Mouse (Mus musculus): ENCODE data around the gene Tap1. TPM values are rescaled to one million over a fixed set of nuclear protein-coding genes. Genes with fewer than 3 reads are reported as not detected.

The Tap1 gene
- polyA plus RNA-seq, 1 experiment from 2014 or later: 2.2 TPM

- ATAC-seq (ENCODE audit: low FRiP score): no peak
- Histone ChIP-seq H3K4me3 (replicated peaks; ENCODE audit: low read length) (no peak overlapping the region), H3K4me2 (replicated peaks) (no peak overlapping the region), H3K36me3 (replicated peaks; ENCODE audit: control insufficient read depth, insufficient read depth) (no peaks in the 10 kb centered on the region), H3K27me3 (ENCODE audit: control insufficient read depth, insufficient read depth, low read length) (peaks cover 45% of the 10 kb centered on the region), H3K4me1 (replicated peaks; ENCODE audit: control insufficient read depth, insufficient read depth, low read length) (0 out of 2 replicates have a peak, but pooled peaks cover 3% of the 10 kb centered on the region), H3K27ac (no peak overlapping the region), H3K9me3 (ENCODE audit: control insufficient read depth, low read length) (no peaks in the 10 kb centered on the region), H3K9ac (no peak overlapping the region)
- DNase-seq (ENCODE audit: low spot score): no peak
- 92% methylated on average over 5 of the region's 5 CpGs for WGBS
These were observed 19.4 kb downstream of the Tap1 start for GRCm38 (mm10) chr17:34206731-34207130.

- 67% methylated on average over 3 of the region's 3 CpGs for WGBS
- no peak for ATAC-seq (ENCODE audit: low FRiP score)
These were observed 20.1 kb downstream of the Tap1 start for GRCm38 (mm10) chr17:34207456-34207855.

GRCm38 (mm10) chr17:34207866-34208265 lies 20.5 kb downstream of the Tap1 start:
- H3K4me2 ChIP-seq (replicated peaks): no peak overlapping the region
- H3K4me1 ChIP-seq (replicated peaks; ENCODE audit: control insufficient read depth, insufficient read depth, low read length): 0 out of 2 replicates have a peak, but pooled peaks cover 3% of the 10 kb centered on the region
- no peak overlapping the region for H3K27ac ChIP-seq
- ATAC-seq (ENCODE audit: low FRiP score): no peak
- no peaks in the 10 kb centered on the region for H3K36me3 ChIP-seq (replicated peaks; ENCODE audit: control insufficient read depth, insufficient read depth)
- peaks cover 56% of the 10 kb centered on the region for H3K27me3 ChIP-seq (ENCODE audit: control insufficient read depth, insufficient read depth, low read length)
- no peaks in the 10 kb centered on the region for H3K9me3 ChIP-seq (ENCODE audit: control insufficient read depth, low read length)
- 96% methylated on average over 9 of the region's 9 CpGs for WGBS
- no peak for DNase-seq (ENCODE audit: low spot score)
- H3K9ac ChIP-seq: no peak overlapping the region
- no peak overlapping the region for H3K4me3 ChIP-seq (replicated peaks; ENCODE audit: low read length)

More at GRCm38 (mm10) chr17:34207456-34207855, 20.1 kb downstream of the Tap1 start:
- H3K27ac ChIP-seq: no peak overlapping the region
- H3K4me2 ChIP-seq (replicated peaks): no peak overlapping the region
- H3K9ac ChIP-seq: no peak overlapping the region
- no peak for DNase-seq (ENCODE audit: low spot score)
- H3K4me1 ChIP-seq (replicated peaks; ENCODE audit: control insufficient read depth, insufficient read depth, low read length): 0 out of 2 replicates have a peak, but pooled peaks cover 3% of the 10 kb centered on the region
- no peak overlapping the region for H3K4me3 ChIP-seq (replicated peaks; ENCODE audit: low read length)
- H3K36me3 ChIP-seq (replicated peaks; ENCODE audit: control insufficient read depth, insufficient read depth): no peaks in the 10 kb centered on the region
- H3K27me3 ChIP-seq (ENCODE audit: control insufficient read depth, insufficient read depth, low read length): peaks cover 52% of the 10 kb centered on the region
- H3K9me3 ChIP-seq (ENCODE audit: control insufficient read depth, low read length): no peaks in the 10 kb centered on the region

GRCm38 (mm10) chr17:34208421-34208820 lies 21.1 kb downstream of the Tap1 start:
- H3K9me3 ChIP-seq (ENCODE audit: control insufficient read depth, low read length): no peaks in the 10 kb centered on the region
- no peaks in the 10 kb centered on the region for H3K36me3 ChIP-seq (replicated peaks; ENCODE audit: control insufficient read depth, insufficient read depth)
- H3K4me3 ChIP-seq (replicated peaks; ENCODE audit: low read length): no peak overlapping the region
- no peak overlapping the region for H3K27ac ChIP-seq
- ATAC-seq (ENCODE audit: low FRiP score) (no peak), DNase-seq (ENCODE audit: low spot score) (no peak)
- H3K4me2 ChIP-seq (replicated peaks): no peak overlapping the region
- 33% methylated on average over 10 of the region's 10 CpGs for WGBS
- H3K27me3 ChIP-seq (ENCODE audit: control insufficient read depth, insufficient read depth, low read length): peaks cover 56% of the 10 kb centered on the region
- 0 out of 2 replicates have a peak, but pooled peaks cover 3% of the 10 kb centered on the region for H3K4me1 ChIP-seq (replicated peaks; ENCODE audit: control insufficient read depth, insufficient read depth, low read length)
- H3K9ac ChIP-seq: no peak overlapping the region

GRCm38 (mm10) chr17:34209680-34210079 lies 22.3 kb downstream of the Tap1 start:
- no peak overlapping the region for H3K9ac ChIP-seq
- 51% methylated on average over 3 of the region's 3 CpGs for WGBS
- H3K4me2 ChIP-seq (replicated peaks): no peak overlapping the region
- H3K4me3 ChIP-seq (replicated peaks; ENCODE audit: low read length): no peak overlapping the region
- ATAC-seq (ENCODE audit: low FRiP score): no peak
- peaks cover 61% of the 10 kb centered on the region for H3K27me3 ChIP-seq (ENCODE audit: control insufficient read depth, insufficient read depth, low read length)
- H3K9me3 ChIP-seq (ENCODE audit: control insufficient read depth, low read length): no peaks in the 10 kb centered on the region
- DNase-seq (ENCODE audit: low spot score): no peak
- H3K36me3 ChIP-seq (replicated peaks; ENCODE audit: control insufficient read depth, insufficient read depth): no peaks in the 10 kb centered on the region
- H3K4me1 ChIP-seq (replicated peaks; ENCODE audit: control insufficient read depth, insufficient read depth, low read length): no peaks in the 10 kb centered on the region
- no peak overlapping the region for H3K27ac ChIP-seq

DNA sequence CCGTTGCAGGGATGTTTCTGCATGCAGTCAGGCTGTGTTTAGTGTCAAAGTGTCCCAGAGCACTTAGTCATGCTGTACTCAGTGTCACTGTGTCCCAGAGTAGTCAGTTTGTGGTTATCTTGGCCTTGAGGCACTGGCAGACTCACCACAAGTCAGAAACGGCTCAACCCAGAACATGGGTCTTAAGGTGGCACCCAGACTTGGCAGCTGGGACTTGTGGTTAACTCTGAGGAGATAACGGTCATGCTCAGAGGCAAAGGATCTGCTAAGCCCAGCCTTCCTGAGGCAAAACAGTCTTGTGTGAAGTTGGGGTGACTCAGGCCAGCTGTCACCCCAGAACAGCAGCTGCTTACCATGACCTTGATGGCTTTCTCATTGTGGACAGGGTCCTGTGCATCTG lies 23.2 kb downstream of the Tap1 start:
- 77% methylated on average over 3 of the region's 3 CpGs for WGBS
- ATAC-seq (ENCODE audit: low FRiP score): no peak
- peaks cover 60% of the 10 kb centered on the region for H3K27me3 ChIP-seq (ENCODE audit: control insufficient read depth, insufficient read depth, low read length)
- H3K9me3 ChIP-seq (ENCODE audit: control insufficient read depth, low read length): no peaks in the 10 kb centered on the region
- H3K36me3 ChIP-seq (replicated peaks; ENCODE audit: control insufficient read depth, insufficient read depth): no peaks in the 10 kb centered on the region
- no peak overlapping the region for H3K4me2 ChIP-seq (replicated peaks)
- no peak overlapping the region for H3K9ac ChIP-seq
- H3K27ac ChIP-seq: no peak overlapping the region
- DNase-seq (ENCODE audit: low spot score): no peak
- H3K4me1 ChIP-seq (replicated peaks; ENCODE audit: control insufficient read depth, insufficient read depth, low read length): no peaks in the 10 kb centered on the region
- H3K4me3 ChIP-seq (replicated peaks; ENCODE audit: low read length): no peak overlapping the region

- H3K27me3 ChIP-seq (ENCODE audit: control insufficient read depth, insufficient read depth, low read length): peaks cover 54% of the 10 kb centered on the region
- no peaks in the 10 kb centered on the region for H3K36me3 ChIP-seq (replicated peaks; ENCODE audit: control insufficient read depth, insufficient read depth)
- 18% methylated on average over 23 of the region's 23 CpGs for WGBS
- no peak overlapping the region; the same call in 1 of the 2 replicates for H3K4me2 ChIP-seq (replicated peaks)
- ATAC-seq (ENCODE audit: low FRiP score): no peak
- no peak overlapping the region for H3K27ac ChIP-seq
- H3K9me3 ChIP-seq (ENCODE audit: control insufficient read depth, low read length): no peaks in the 10 kb centered on the region
- no peak for DNase-seq (ENCODE audit: low spot score)
- H3K4me1 ChIP-seq (replicated peaks; ENCODE audit: control insufficient read depth, insufficient read depth, low read length): no peaks in the 10 kb centered on the region
- 0 out of 2 replicates have a peak overlapping the region, but pooled peaks have one; percentile 11 for H3K9ac ChIP-seq
- H3K4me3 ChIP-seq (replicated peaks; ENCODE audit: low read length): no peak overlapping the region
These were observed 24.5 kb downstream of the Tap1 start for GRCm38 (mm10) chr17:34211746-34212365.

GRCm38 (mm10) chr17:34213936-34214335 lies 26.6 kb downstream of the Tap1 start:
- Histone ChIP-seq H3K4me2 (replicated peaks) (peak overlapping the region; percentile 21; the same call in 1 of the 2 replicates), H3K27me3 (ENCODE audit: control insufficient read depth, insufficient read depth, low read length) (peaks cover 54% of the 10 kb centered on the region), H3K27ac (no peak overlapping the region), H3K9me3 (ENCODE audit: control insufficient read depth, low read length) (no peaks in the 10 kb centered on the region), H3K4me1 (replicated peaks; ENCODE audit: control insufficient read depth, insufficient read depth, low read length) (no peaks in the 10 kb centered on the region), H3K4me3 (replicated peaks; ENCODE audit: low read length) (peak overlapping the region; percentile 9; the same call in 1 of the 2 replicates), H3K36me3 (replicated peaks; ENCODE audit: control insufficient read depth, insufficient read depth) (no peaks in the 10 kb centered on the region), H3K9ac (no peak overlapping the region)
- no peak for ATAC-seq (ENCODE audit: low FRiP score)
- WGBS: 47% methylated on average over 21 of the region's 21 CpGs
- DNase-seq (ENCODE audit: low spot score): no peak

GRCm38 (mm10) chr17:34215176-34215575 lies 27.8 kb downstream of the Tap1 start:
- H3K27ac ChIP-seq: no peak overlapping the region
- DNase-seq (ENCODE audit: low spot score) (no peak), ATAC-seq (ENCODE audit: low FRiP score) (no peak)
- no peak overlapping the region for H3K4me3 ChIP-seq (replicated peaks; ENCODE audit: low read length)
- no peaks in the 10 kb centered on the region for H3K36me3 ChIP-seq (replicated peaks; ENCODE audit: control insufficient read depth, insufficient read depth)
- peaks cover 54% of the 10 kb centered on the region for H3K27me3 ChIP-seq (ENCODE audit: control insufficient read depth, insufficient read depth, low read length)
- no peak overlapping the region for H3K9ac ChIP-seq
- H3K9me3 ChIP-seq (ENCODE audit: control insufficient read depth, low read length): no peaks in the 10 kb centered on the region
- WGBS: 85% methylated on average over 12 of the region's 12 CpGs
- no peaks in the 10 kb centered on the region for H3K4me1 ChIP-seq (replicated peaks; ENCODE audit: control insufficient read depth, insufficient read depth, low read length)
- H3K4me2 ChIP-seq (replicated peaks): no peak overlapping the region
